Mouse (Mus musculus): ENCODE data around the gene Gbp8. TPM values are rescaled to one million over a fixed set of nuclear protein-coding genes. Genes with fewer than 3 reads are reported as not detected.

Gbp8 gene
- polyA plus RNA-seq, 1 experiment from 2014 or later, result 1.9 TPM

DNA sequence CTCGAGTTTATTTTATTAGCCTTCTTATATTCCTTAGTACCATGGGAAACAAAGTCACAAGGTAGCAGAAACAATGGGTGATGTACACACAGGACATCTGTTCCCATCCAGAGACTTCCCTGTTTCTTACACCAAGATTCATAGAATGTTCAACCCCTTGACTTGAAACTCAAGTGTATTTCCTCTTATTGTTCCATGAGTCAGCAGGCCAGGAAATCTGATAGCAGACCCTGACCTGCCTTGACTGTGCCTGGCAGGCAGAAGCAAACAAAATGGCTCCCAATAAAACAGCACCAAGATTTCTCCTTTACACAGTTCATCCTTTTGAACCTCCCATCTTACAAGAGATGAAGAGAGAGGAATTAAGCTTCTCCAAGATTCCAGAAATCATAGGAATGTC is 126.8 kb downstream of the Gbp8 start:
- no peak overlapping the region for H3K9ac ChIP-seq
- H3K27me3 ChIP-seq (replicated peaks), result no peaks in the 10 kb centered on the region
- H3K4me1 ChIP-seq (replicated peaks), result no peaks in the 10 kb centered on the region
- no peaks in the 10 kb centered on the region for H3K9me3 ChIP-seq
- no peak overlapping the region for H3K27ac ChIP-seq
- no peak overlapping the region for H3K4me3 ChIP-seq (replicated peaks)
- ATAC-seq, result no peak
- no peak overlapping the region for H3K4me2 ChIP-seq (replicated peaks)
- H3K36me3 ChIP-seq, result no peaks in the 10 kb centered on the region
- 76% methylated on average over 1 of the region's 1 CpGs for WGBS

DNA sequence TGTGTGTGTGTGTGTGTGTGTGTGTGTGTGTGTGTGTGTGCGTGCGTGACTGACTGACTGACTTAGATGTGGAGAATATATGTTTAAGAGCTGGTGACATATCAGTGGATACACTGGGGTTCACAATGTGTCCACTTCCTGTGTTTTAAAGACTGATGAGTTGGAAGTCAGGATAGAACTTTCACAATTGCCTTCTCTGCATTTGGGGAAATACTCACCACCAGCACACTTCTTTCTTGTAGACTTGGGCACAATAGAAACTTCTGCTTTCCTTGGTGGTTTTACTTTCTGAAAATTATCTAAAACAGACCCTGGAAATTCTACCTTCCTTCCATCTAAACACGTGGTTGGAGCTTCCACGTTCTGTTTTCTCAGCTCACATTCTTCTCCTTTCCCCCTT is 127.8 kb downstream of the Gbp8 start:
- no peak for ATAC-seq
- H3K27me3 ChIP-seq (replicated peaks), result no peaks in the 10 kb centered on the region
- no peak overlapping the region for H3K9ac ChIP-seq
- H3K4me1 ChIP-seq (replicated peaks), result no peaks in the 10 kb centered on the region
- H3K4me3 ChIP-seq (replicated peaks), result no peak overlapping the region
- no peaks in the 10 kb centered on the region for H3K9me3 ChIP-seq
- 85% methylated on average over 4 of the region's 4 CpGs for WGBS
- H3K27ac ChIP-seq, result no peak overlapping the region
- H3K36me3 ChIP-seq, result no peaks in the 10 kb centered on the region
- no peak overlapping the region for H3K4me2 ChIP-seq (replicated peaks)

DNA sequence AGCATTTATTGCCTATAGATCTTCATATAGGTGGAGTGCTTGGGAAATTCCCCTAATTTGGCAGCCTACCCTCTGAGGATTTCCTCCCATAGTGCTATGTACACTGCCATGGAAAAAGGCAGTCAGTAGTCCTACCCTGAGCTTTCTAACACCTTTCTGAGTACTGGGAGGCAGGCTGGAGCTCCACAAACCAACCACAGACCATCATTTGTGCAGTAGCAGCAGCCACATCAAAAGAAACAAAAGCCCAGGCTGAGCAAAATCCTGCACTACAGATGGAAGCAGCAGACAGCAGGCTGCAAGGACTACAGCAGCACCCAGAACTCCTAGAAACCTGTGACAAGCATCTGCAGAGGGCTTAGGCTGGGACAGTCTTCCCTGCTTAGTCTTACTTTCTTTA is 129.0 kb downstream of the Gbp8 start:
- H3K27ac ChIP-seq, result no peak overlapping the region
- no peak overlapping the region for H3K4me2 ChIP-seq (replicated peaks)
- H3K27me3 ChIP-seq (replicated peaks), result no peaks in the 10 kb centered on the region
- H3K9ac ChIP-seq, result no peak overlapping the region
- ATAC-seq, result no peak
- H3K36me3 ChIP-seq, result no peaks in the 10 kb centered on the region
- no peaks in the 10 kb centered on the region for H3K9me3 ChIP-seq
- H3K4me3 ChIP-seq (replicated peaks), result no peak overlapping the region
- no peaks in the 10 kb centered on the region for H3K4me1 ChIP-seq (replicated peaks)

DNA sequence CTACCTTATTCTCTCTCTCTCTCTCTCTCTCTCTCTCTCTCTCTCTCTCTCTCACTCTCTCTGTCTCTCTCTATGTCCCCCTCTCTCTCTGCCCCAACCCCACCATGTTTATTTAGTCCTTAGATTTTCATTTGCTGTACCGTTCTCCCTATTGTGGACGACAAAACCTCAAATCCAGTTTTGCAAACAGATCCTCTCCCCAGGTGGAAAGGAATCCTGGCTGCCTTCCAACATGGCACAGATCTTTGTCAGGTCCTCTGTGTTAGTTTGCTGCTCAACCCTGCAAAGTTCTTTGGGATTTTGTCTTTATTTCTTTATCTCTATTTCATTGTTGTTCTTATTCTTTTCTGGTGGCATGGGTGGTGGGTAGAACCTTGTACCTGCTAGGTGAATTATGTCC is 149.9 kb downstream of the Gbp8 start:
- Histone ChIP-seq H3K4me3 (replicated peaks) (no peak overlapping the region), H3K27ac (no peak overlapping the region), H3K9ac (no peak overlapping the region), H3K27me3 (replicated peaks) (no peaks in the 10 kb centered on the region), H3K36me3 (no peaks in the 10 kb centered on the region), H3K4me2 (replicated peaks) (no peak overlapping the region), H3K9me3 (no peaks in the 10 kb centered on the region), H3K4me1 (replicated peaks) (no peaks in the 10 kb centered on the region)
- WGBS, result 71% methylated on average over 2 of the region's 2 CpGs
- ATAC-seq, result no peak

DNA sequence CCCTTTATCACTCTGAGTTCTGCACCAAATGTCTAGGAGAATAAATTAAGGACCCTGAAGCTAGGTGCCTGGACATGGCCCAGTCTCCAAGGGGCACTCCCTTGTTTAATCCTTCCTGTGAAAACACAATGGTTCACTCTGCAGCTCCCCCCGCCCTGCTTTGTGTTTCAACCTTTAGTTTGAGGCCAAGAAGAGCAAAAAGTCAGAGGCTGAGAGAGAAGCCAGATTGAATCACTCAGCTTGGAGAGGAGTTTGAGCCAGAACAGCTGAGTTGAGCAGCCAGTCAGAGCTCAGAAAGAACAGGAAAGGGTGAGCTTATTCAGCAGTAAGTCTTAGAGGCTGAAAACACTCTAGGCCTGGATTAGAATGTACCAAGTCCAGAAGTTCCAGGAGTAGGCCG is 151.3 kb downstream of the Gbp8 start:
- 65% methylated on average over 2 of the region's 2 CpGs for WGBS
- no peaks in the 10 kb centered on the region for H3K27me3 ChIP-seq (replicated peaks)
- H3K27ac ChIP-seq, result no peak overlapping the region
- no peaks in the 10 kb centered on the region for H3K9me3 ChIP-seq
- H3K36me3 ChIP-seq, result no peaks in the 10 kb centered on the region
- H3K9ac ChIP-seq, result no peak overlapping the region
- no peak for ATAC-seq
- no peaks in the 10 kb centered on the region for H3K4me1 ChIP-seq (replicated peaks)
- no peak overlapping the region for H3K4me2 ChIP-seq (replicated peaks)
- H3K4me3 ChIP-seq (replicated peaks), result no peak overlapping the region

GRCm38 (mm10) chr5:104986706-104987105 is 152.6 kb downstream of the Gbp8 start:
- H3K4me3 ChIP-seq (replicated peaks), result no peak overlapping the region
- no peak for ATAC-seq
- H3K9me3 ChIP-seq, result no peaks in the 10 kb centered on the region
- 46% methylated on average over 1 of the region's 1 CpGs for WGBS
- H3K27ac ChIP-seq, result no peak overlapping the region
- no peaks in the 10 kb centered on the region for H3K27me3 ChIP-seq (replicated peaks)
- no peaks in the 10 kb centered on the region for H3K36me3 ChIP-seq
- no peak overlapping the region for H3K9ac ChIP-seq
- no peak overlapping the region for H3K4me2 ChIP-seq (replicated peaks)
- H3K4me1 ChIP-seq (replicated peaks), result 0 out of 2 replicates have a peak, but pooled peaks cover 4% of the 10 kb centered on the region

- no peak for ATAC-seq
- WGBS, result 34% methylated on average over 12 of the region's 12 CpGs
- no peak within 1 kb of the TSS for H3K9ac ChIP-seq
- peak within 1 kb of the TSS; percentile 22; the same call in 1 of the 2 replicates for H3K4me3 ChIP-seq (replicated peaks)
- H3K27me3 ChIP-seq (replicated peaks), result no peaks in the 10 kb centered on the region
- H3K9me3 ChIP-seq, result no peaks in the 10 kb centered on the region
- H3K36me3 ChIP-seq, result no peaks in the 10 kb centered on the region
- H3K27ac ChIP-seq, result no peak within 1 kb of the TSS
- H3K4me1 ChIP-seq (replicated peaks), result 0 out of 2 replicates have a peak, but pooled peaks cover 4% of the 10 kb centered on the region
- peak within 1 kb of the TSS; percentile 48 for H3K4me2 ChIP-seq (replicated peaks)
Observed at GRCm38 (mm10) chr5:104982535-104982934, 156.8 kb downstream of the Gbp8 start, which contains the start of gene Abcg3. Gene Abcg3, minus strand, starts transcription at chr5:104982718.

- H3K4me2 ChIP-seq (replicated peaks), result no peak overlapping the region
- H3K36me3 ChIP-seq, result no peaks in the 10 kb centered on the region
- WGBS, result 56% methylated on average over 2 of the region's 2 CpGs
- H3K9me3 ChIP-seq, result no peaks in the 10 kb centered on the region
- no peaks in the 10 kb centered on the region for H3K27me3 ChIP-seq (replicated peaks)
- 0 out of 2 replicates have a peak, but pooled peaks cover 4% of the 10 kb centered on the region for H3K4me1 ChIP-seq (replicated peaks)
- no peak overlapping the region for H3K4me3 ChIP-seq (replicated peaks)
- no peak overlapping the region for H3K9ac ChIP-seq
- ATAC-seq, result no peak
- H3K27ac ChIP-seq, result no peak overlapping the region
Observed at GRCm38 (mm10) chr5:104979040-104979513, 160.3 kb downstream of the Gbp8 start.

Other genes starting within 250 kb of the Gbp8 start
- gene Abcg3, start 156.8 kb downstream of the Gbp8 start, polyA plus RNA-seq (2015; fragmentation: Nextera tagmentation; extraction: Ambion mirVana), result 2.9 and 3.2 TPM in 2 replicates
- gene Gbp9, start within 50 bp of the Gbp8 start, polyA plus RNA-seq (2015; fragmentation: Nextera tagmentation; extraction: Ambion mirVana), result 2.2 and 3.1 TPM in 2 replicates
- gene Gbp4, start within 50 bp of the Gbp8 start, polyA plus RNA-seq (2015; fragmentation: Nextera tagmentation; extraction: Ambion mirVana), result 1.4 and 1.6 TPM in 2 replicates
- not detected in 2 replicates for gene Gbp10, start 100.0 kb upstream of the Gbp8 start, polyA plus RNA-seq (2015; fragmentation: Nextera tagmentation; extraction: Ambion mirVana)
- gene Gm43302, start 154.2 kb upstream of the Gbp8 start, polyA plus RNA-seq (2015; fragmentation: Nextera tagmentation; extraction: Ambion mirVana), result 0.08 TPM in 1 of 2 replicates, not detected in the other
- 1.2 and 1.9 TPM in 2 replicates for gene Gbp6, start 154.2 kb upstream of the Gbp8 start, polyA plus RNA-seq (2015; fragmentation: Nextera tagmentation; extraction: Ambion mirVana)

Data from intestine, embryonic 15.5 days (tissue).